Mouse (Mus musculus) heart, adult 2 months (tissue): ENCODE results near the gene 9430015G10Rik.

Source experiments
- CTCF ChIP-seq: fragments of 200-600 bp; IDR thresholded peaks from 2 replicates; pipeline ENCODE4 v1.8.1; 2022; ENCODE audit warnings: antibody characterized with exemption, mild to moderate bottlenecking, moderate library complexity
- EP300 ChIP-seq: fragments of 200-500 bp; IDR thresholded peaks from 2 replicates; pipeline ENCODE4 v1.6.1; 2011; ENCODE audit warnings: low read depth, low read length, control low read depth; ENCODE audit not compliant: insufficient read depth

DNA sequence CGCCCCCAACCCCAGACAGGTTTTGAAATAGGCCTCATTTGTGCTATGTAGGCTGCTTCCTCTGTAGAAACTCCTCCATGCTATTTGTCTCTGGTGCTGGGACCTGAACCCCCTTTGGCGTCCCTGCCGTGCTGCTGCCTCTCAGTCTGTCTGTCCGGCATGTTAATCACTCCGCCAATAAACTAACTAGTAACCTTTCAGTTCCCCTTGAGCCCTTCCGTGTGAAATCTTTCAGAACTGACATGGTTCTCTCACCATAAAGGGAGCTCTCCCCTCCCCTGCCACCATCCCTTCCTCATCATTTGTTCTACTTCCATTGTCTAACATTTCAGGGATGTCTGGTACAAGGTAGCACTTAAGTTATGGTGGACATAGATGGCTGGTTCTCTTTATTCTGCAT, 10.4 kb upstream of the 9430015G10Rik start:
- no peak for TF ChIP-seq CTCF
- TF ChIP-seq EP300 = no peak
